Mouse (Mus musculus) lung, adult 2 months (tissue): ENCODE results near the gene Dnah8.

ENCODE experiments used
- CTCF ChIP-seq: fragments of 200-500 bp; IDR thresholded peaks from 2 replicates; pipeline ENCODE4 v1.5.1; 2011; ENCODE audit warnings: mild to moderate bottlenecking, low read length, control low read depth; ENCODE audit not compliant: insufficient read depth
- POLR2A ChIP-seq: fragments of 200-500 bp; IDR thresholded peaks from 2 replicates; pipeline ENCODE4 v1.6.1; 2011; ENCODE audit warnings: low read depth, mild to moderate bottlenecking, control low read depth, low read length, borderline replicate concordance; ENCODE audit errors: extremely low read depth

- TF ChIP-seq POLR2A (no peak), CTCF (no peak)
Observed at GRCm38 (mm10) chr17:30610739-30611138, 13.4 kb upstream of the Dnah8 start.
